Mouse (Mus musculus) yolk sac, embryonic 10.5 days (tissue): Measurements from ENCODE around the gene Ttc28.
A peak's percentile ranks its signal among the peaks of the same experiment; 100 is the strongest.

Source experiments
- DNase-seq: peaks from one replicate; pipeline ENCODE4 v3.0.0-alpha.2; 2017; ENCODE audit warnings: low spot score

Gene Ttc28

DNA sequence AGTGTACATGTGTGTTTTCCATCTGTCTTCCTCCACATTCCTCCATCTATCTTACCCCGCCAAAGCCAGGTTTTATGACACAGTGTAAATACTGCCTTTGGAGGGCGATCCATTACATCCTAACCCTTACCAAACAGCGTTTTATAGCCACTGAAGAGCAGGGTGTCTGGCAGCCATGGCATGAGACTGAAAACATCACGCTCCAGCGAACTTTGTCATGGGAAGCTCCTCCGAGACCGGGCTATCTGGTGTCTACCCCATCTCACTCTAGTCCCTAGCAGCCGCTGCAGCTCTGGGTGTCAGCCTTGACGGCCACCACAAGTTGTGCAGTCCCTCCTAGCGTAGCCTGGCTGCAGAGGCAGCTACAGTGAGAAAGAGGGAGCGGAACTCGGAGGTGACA, 295.8 kb downstream of the Ttc28 start:
- DNase-seq: no peak

DNA sequence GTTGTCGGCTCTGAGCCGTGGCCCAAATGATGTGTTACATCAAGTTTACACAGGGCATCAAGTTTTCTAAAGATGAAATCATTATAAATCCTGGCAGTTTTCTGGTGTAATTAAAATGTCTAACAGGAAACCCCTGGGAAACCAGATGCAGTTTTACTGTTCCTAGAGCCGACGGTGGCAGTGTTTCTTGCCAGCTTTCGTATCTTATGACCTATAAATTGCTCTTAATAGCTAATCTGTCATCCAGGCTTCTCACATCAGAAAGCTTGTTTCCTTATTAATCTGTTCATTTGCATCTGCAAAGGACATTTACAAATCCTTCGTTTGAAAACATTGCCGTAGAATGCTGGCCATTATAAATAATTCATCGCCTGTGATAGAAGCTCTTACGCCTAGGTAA, 296.2 kb downstream of the Ttc28 start:
- DNase-seq: no peak

DNA sequence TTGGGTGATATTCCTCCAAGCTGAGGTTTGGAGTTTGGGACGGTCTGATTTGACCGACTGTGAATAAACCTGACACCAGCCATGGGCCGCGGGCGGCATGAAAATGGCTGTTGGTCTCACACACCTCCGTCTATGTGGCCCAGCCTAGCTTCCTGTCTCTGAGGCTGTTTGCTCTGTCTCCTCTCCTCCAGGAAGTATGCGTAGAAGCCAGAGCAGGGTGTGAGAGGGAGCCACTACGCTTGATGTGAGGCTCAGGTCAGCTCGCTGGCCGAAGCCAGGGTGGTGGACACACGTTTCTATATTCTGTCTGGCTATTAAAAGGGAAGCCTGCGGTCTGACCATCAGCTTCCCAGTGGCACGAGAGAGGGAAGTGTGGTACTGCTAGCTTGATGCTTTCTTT, 296.8 kb downstream of the Ttc28 start:
- DNase-seq: no peak

DNA sequence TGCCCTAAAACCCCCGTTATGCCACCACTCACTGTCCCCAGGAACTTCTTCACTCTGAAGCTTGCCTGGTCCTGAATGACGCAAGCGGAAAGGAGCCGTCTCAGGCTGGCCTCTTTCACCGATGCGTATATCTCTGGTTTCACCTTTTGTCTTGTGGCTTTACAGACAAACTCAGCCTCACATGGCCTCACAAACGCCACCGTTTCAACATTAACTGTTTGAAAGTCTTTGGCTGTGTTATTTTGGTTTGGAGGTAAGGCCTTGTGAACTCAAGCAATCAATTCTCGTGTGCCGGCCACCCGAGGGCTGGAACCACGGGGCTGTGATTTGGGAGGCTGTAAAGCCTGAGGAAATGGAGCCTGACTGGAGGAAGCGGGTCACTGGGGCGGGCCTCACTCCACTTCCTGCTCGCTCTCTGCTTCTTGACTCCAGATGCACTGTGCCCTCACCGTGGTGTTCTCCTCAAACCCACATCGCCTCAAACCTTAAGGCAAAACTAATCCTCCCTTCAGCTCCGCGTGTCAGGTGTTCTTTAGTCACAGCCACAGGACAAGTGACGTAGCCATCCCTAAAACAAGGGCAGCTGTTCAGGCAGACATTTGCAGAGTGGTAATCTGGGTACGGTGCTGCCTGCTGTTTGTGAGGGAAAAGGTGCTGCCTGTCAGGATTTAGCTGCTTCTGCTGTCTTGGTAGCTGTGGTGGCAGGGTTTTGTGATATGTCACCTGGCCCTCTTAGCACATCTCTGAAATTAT, 298.9 kb downstream of the Ttc28 start:
- DNase-seq: no peak

DNA sequence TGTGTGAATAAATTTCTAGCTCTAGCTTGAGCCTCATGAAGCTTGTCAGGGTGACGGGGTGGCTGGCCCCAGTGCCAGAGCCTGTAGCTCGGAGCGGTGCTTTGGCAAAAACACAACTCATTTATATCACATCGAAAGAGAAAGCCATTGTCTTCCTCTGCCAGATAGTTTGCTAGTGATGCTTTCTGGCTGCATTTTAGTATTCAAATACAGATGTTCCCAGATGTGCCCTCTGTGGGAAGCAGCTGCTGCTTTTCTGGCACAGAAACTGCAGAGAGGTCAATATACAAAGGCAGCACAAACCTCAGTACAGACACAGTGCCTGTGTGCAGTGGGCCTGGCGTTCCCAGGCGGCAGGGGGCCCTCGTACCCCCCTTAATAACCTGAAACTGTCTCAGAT, 300.0 kb downstream of the Ttc28 start:
- no peak for DNase-seq

DNA sequence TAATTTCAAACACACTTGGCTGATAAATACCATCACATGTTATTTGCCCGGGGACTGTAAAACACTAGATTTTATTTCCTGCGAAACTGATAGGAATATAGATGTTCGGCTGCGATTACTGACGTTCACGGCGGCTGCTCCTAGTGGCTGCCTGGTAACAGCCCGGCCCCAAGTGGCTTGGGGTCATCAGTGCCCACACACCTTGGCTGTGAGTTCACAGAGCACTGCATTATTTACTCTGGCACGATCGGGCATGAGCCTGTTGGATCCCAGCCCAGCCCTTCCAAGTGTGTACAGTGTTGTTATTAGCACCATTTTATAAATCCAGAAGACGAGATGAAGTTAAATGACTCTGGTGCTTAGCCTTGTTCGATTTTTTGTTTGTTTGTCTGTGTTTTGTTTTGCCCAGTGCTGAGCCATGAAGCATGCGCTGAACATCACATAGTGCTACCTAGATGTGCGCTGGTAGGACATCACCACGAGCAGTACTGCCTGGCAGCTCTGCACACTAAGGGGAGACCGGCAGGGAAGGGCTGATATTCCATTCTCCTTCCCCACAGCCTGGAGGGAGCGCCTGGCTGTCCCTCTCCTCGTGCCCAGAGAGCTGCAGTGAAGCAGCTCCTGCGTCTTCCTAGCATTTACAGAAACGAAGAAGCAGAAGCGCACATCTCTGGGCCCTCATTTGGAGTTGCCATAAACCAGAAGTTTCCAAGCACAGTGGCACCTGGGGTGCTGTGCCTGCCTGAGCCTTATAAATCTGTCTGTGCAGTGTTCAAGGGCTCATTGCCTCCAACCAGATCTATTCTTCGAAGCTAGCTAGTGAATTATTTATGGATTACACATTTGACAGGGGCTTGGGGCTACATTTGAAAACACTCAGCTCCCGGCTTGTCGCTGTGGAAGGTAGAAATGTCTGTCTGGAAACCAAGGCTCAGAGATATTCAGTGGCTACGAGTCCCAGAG, 300.8 kb downstream of the Ttc28 start:
- DNase-seq: no peak

DNA sequence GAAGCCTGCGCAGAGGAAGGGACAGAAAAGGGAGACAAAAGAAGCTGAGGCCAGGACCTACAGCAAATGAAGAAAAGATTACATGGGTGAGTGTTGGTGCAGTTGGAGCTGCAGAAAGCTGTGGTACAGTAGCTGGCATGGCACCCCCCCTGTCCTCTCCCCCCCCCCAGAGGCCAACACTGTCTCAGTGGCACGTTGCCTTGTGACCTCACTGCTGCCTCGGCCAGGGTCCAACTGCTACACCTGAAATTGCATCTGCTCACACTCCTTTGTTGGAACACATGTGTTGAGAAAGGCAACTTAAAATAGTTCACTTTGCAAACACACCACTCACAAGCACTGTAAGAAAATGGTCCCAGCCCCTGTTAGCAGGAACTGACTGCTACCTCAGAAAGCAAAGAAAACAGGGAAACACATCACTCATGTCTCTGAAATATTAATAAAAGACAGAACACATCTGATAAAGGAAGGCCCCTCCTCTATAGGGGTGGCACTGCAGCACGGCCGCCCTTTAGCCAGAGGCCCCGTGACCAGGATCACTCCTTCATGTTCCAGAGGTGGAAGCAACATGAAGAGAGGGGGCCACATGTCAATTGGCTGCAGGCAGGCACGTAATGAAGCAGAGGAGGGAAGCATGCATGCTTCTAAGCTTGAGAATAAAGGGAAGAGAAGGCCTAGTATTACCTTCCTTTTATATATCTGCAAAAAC, 301.8 kb downstream of the Ttc28 start:
- DNase-seq: no peak

DNA sequence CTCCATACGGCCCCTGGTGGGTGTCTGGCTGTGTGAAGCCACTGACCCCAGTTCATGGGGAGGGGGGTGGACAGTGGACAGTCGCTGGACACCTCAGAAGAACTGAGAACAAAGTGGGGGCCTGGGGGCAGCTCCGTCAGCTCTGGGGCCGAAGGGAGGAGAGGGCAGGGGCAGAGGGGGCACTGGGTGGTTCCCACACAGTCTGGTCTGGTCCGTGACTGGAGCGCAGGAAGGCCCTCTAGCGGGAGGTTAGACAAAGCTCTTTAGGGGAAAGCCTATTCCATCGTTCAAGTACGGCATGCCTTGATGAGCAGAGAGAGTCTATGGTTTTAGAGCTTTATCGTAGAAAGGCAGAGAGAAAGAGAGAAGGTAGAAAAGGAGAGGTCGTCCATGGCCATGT, 307.0 kb downstream of the Ttc28 start:
- no peak for DNase-seq

DNA sequence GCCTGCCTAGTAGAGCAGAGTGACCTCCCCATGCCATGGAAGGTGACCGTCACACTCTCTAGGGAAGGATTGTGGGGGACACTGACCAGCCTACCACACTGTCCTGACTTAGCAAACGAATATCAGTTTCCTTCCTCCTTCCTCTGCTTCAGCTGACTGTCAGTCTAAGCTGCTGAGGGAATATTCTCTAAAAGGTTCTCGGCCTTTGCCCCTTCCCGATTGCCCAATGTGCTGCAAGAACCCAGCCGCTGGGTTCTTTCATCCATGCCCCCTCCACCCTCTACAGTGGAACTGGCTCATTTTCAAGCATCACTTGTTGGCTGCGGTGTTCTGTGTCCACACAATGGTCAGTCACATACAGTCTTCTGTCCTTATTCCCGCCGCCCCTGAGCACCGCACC, 312.4 kb downstream of the Ttc28 start:
- no peak for DNase-seq

DNA sequence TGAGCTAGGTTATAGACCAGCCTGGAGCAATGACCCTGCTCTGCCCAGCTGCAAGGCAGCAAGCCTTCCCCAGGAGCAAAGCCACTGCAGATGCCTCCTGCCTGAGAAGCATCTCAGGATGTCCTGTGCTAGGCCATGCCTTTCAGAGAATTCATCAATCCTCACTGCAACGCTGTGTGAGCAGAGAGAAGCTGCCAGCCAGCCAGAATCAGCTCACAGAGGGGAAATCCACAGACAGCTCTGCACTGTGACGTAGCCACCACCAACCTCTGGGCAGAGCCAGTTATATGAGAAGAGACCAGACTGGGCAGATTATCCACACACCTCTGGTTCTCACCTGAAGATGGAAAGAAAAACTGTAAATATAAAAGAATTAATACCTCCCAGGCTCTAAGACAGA, 315.2 kb downstream of the Ttc28 start:
- DNase-seq: no peak

DNA sequence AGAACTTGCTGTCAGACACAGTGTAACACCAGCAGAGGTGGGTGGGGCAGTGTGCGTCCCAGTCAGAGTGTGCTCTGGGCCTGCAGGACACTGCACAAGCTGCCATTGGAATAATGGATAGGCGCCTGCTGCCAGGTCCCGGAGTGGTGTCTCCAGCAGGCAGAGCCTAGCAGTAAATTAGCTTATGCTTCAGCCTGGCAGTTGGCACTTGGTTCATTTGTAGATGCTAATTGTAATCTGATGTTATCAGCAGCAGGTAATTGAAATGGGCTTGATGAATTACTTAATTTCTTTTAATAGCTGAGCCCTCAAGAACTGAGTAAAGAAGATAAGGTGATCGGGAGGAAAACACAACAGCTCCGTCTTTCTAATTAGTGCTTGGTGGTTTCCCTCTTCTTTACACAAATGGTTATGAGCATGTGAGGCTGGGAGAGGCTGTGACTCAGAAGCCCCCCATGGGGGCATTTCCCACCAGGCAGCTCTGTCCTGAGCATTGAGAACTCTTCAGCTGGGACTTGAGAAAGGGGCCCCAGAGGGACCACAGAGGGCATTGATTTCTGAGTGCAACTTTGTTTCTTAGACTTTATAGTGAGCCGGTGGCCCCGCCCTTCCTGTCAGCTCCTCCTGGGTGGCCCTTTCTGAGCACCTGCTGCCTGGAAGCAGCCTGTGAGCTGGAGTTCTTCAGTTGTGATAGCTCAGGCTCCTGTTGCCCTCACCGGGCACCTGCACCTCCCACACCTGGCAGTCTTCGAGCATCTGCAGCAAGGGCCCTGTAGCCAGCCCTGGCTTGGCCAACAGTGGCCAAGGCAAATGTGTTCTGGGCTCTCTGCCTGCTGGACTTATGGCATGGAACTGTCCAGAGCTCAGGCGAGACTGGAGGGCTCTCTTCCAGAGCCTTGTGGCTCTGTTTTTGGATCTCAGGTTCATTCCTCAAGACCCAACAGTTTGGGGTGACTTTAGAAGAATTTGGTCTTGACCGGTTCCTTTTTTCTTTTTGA, 316.2 kb downstream of the Ttc28 start:
- no peak for DNase-seq

DNA sequence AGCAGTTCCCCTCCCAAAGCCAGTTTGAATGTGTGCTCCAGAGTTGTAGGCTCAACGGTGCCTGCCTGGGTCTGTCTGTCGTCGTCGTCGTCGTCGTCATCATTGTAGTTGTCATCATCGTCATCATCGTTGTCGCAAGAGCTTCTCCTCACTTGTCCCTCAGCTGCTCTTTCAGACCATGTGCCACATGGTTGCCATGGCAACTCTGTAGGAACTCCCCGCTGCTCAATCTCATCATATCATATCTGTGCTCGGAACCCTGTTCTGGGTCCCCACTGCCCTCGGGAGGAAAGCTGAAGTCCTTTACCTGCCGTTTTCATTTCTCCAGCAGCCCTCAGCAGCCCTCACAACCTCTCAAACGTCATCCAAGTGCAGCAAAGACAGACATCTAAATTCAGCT, 318.1 kb downstream of the Ttc28 start:
- no peak for DNase-seq

DNA sequence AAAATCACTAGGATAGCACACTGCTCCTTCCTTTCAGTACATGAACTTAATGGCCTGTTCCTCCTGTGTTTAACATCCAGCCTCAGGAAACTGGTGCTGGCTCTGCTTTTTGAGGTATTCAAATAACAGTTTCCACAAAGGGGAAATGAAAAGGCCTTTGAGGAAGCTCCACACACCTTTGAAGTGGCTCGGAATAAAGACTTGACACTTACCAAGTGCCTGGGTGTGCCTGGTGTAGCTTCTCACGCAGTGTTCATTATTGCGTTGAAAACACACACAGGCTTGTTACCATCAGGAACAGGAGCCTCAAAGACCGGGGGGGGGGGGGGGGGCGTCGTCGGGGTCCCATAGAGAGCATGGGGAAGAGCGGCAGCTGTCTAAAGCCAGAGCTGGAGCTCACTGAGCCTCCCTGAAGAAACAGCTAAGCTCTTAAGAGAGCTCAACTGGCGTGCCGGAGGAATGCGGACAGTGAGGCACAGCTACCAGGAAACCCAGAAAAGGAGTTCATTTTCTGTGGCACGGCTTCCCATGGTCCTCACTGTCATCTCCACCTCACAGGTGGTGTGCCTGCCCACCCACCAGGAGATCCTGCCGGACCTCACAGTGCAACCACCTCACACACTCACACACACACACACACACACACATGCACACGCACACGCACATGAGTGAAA, 320.7 kb downstream of the Ttc28 start:
- no peak for DNase-seq

DNA sequence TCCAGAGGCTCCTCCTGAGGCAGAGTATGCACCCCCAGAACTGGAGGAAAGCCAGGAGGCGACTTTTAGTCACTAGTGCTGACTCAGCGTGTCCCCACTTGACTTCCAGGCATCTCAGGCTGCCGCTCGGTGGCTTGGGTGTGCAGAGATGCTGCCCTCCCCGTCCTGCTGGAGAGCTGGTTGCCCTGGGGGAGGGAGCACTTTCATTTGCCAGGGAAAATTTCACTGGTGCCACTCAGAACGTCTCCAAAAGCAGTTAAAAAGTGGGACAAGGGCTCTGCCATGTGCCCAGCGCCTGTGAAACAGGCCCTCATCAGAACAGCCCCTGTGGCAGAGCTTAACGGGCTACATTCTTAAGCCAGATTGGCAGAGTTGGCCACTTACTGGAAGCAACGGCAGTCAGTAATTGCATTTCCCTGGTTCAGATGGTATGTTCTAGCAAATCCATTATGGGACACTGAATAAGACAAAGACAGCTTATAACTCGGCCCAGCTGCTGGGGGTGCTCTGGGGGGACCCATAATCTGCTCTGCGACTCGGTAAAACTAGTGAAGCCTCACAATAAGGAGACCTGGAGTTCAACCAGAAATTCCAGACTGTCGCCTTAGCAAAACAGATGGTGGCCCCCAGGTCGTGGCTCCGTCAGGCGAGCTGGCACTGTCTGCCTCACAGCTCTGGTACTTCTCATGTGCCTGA, 321.5 kb downstream of the Ttc28 start:
- DNase-seq: no peak

DNA sequence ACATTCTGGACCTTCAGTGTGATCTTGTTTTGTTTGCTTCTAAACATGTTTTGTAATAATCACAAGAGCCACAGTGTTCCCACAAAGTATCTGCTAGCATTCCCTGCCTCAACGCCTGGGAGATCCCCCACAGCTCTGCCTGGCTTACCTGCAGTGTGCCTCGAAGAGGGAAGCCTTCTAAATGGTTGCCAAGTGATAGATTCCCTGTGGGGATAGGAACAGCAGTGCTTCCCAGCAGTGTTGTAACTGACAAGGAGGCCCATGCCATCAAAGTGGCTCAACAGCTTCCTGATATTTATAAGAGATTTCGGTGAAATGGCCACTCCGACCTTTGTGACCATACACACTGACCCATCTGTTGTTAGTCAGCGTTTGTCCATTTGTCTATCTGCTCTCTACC, 324.6 kb downstream of the Ttc28 start:
- DNase-seq: no peak

DNA sequence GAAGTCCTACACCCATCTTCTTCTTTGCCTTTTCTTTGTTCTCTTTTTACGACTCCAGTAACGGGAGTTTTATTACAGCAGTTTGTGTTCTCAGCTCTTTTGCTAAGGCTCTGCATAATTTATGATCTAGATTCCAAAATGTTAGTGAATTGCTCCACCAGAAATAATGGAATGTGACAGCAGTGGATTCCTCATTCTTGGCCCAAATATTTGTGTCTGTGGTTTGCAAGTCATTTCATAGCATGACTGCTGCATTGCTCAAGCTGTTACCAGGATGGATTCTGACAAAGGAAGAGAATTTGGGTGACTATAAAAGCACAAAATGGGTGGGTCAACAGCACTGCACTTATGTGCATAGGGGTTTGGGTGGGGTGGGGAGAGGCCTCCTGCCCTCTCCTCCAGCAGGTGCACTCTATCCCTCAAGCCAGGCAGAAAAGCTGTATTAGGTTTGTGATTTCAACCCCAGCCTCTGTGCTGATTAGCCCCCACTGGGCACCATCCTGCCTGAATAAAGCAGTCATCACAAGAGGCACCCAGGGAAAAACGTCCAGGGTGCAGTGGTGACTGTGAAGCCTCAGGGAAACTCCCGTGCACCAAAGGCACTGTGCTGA, 325.5 kb downstream of the Ttc28 start:
- DNase-seq: no peak

DNA sequence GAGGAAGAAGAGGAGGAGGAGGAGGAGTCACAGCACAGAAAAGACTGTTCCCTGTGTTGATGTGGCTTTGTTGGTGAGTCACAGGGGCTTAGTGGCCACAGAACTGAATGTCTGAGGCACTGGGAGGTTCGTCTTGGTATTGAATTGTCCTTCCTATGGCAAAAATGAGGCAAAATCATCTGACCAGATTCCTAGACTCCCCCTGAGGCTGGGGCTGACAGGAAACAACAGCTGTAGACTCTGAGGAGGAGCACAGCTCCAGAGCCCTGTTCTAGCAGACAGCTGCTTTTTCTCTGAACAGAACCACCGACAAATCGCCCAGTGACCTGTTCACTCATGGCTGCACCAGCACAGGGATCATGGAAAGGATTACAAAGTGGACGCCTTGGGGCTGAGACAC, 326.2 kb downstream of the Ttc28 start:
- DNase-seq: no peak

DNA sequence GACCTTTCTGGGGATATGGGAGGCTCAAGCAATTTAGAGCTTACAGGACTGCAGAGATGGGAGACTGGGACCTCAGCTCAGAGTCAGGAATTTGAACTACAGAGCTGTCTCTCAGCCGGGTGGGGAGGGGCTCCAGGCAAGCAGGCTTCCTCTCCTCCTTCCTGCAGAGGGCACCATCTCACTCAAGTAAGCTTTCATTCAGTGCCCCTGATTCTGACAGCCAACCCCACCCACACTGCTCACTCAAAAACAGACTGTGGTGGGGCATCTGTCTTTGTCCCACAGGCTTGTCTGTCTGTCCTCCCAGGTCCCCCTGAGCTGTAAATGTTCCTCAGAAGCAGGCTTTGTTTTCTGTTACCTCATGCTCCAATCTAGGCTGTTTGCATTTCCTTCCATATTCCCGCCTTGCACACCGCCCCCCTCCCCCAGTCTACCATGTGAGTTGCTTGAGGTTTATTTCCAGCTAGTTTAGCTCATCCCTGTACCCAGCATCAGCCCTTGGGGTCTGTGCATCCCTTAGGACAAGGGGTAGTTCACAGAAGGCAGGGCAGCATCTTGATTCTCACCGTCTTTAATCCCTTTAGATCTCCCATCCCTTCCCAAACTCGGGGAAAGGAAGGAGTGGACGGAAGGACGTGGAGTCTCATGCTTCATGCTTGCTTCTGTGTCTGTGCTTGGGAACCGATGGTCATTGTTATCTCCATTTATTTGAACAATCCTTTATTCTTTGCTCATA, 328.5 kb downstream of the Ttc28 start:
- peak; percentile 43 for DNase-seq

DNA sequence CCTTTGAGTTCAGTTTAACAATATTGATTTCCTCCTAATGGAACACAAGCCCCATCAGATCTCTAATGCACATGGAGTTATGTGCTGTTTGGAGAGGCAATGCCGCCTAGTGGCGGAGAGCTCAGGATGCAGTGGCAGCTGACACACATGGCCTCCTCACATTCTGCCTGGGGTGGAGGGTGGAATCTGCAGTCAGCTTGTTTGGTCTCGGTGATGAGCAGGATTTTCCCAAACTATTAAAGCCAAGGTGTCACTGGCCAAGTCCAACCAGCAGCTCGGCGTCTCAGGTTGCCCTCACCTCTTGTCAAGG, 329.0 kb downstream of the Ttc28 start:
- peak; percentile 35 for DNase-seq
